Mouse (Mus musculus) layer of hippocampus, postnatal 14 days (tissue): ENCODE data around the gene Slc6a9. TPM values are rescaled to one million over a fixed set of nuclear protein-coding genes. Genes with fewer than 3 reads are reported as not detected.

Experiments used
- DNase-seq, 2 experiments: peaks; one replicate each; pipeline ENCODE4 v3.0.0; 2021 to 2022; ENCODE audit warnings: low spot score in 2 of 2, mixed read lengths in 1 of 2
- total RNA-seq, 2 experiments: library from RNA; stranded (reverse); gene quantifications; 2 replicates each; pipeline ENCODE4 v1.2.3; 2021

The Slc6a9 gene
- total RNA-seq, 2 experiments from 2014 or later, result 30.3 to 40.9 TPM

- DNase-seq, result no peak
Observed at GRCm38 (mm10) chr4:117872471-117872886, 38.2 kb downstream of the Slc6a9 start, which contains the start of gene Ccdc24. Gene Ccdc24 (minus strand): TSS chr4:117872557.

GRCm38 (mm10) chr4:117873615-117874014 is 39.3 kb downstream of the Slc6a9 start:
- no peak for DNase-seq

- DNase-seq, result no peak
Observed at GRCm38 (mm10) chr4:117878301-117878700, 44.0 kb downstream of the Slc6a9 start.

GRCm38 (mm10) chr4:117878703-117879102 is 44.4 kb downstream of the Slc6a9 start:
- DNase-seq, result no peak

- peak; percentile 62 to 71 for DNase-seq
Observed at GRCm38 (mm10) chr4:117882701-117883691, 48.7 kb downstream of the Slc6a9 start, which contains the start of gene B4galt2. Gene B4galt2 (minus strand): TSS chr4:117883487.

GRCm38 (mm10) chr4:117884146-117884545 is 49.8 kb downstream of the Slc6a9 start:
- no peak for DNase-seq

GRCm38 (mm10) chr4:117885093-117885492 is 50.8 kb downstream of the Slc6a9 start:
- no peak for DNase-seq

- no peak for DNase-seq
Observed at GRCm38 (mm10) chr4:117885994-117886393, 51.7 kb downstream of the Slc6a9 start.

- DNase-seq, result no peak
Observed at GRCm38 (mm10) chr4:117886644-117887043, 52.3 kb downstream of the Slc6a9 start.

- DNase-seq, result peak; percentile 88 to 95
Observed at GRCm38 (mm10) chr4:117887133-117887532, 52.8 kb downstream of the Slc6a9 start, which contains the start of gene Atp6v0b. Gene Atp6v0b (minus strand): TSS chr4:117887333.

- no peak for DNase-seq
Observed at GRCm38 (mm10) chr4:117887920-117888319, 53.6 kb downstream of the Slc6a9 start.

- DNase-seq, result no peak
Observed at GRCm38 (mm10) chr4:117889471-117889870, 55.2 kb downstream of the Slc6a9 start.

- DNase-seq, result no peak
Observed at GRCm38 (mm10) chr4:117890031-117890430, 55.7 kb downstream of the Slc6a9 start.

GRCm38 (mm10) chr4:117890750-117891149 is 56.4 kb downstream of the Slc6a9 start:
- DNase-seq, result no peak

GRCm38 (mm10) chr4:117891738-117892161 is 57.4 kb downstream of the Slc6a9 start, which contains the start of gene Dph2:
Gene Dph2 (minus strand): TSS chr4:117892032.
- DNase-seq, result peak; percentile 68 to 91

- no peak for DNase-seq
Observed at GRCm38 (mm10) chr4:117893376-117893775, 59.1 kb downstream of the Slc6a9 start.

- DNase-seq, result no peak
Observed at GRCm38 (mm10) chr4:117894601-117895000, 60.3 kb downstream of the Slc6a9 start.

- no peak for DNase-seq
Observed at GRCm38 (mm10) chr4:117895339-117895738, 61.0 kb downstream of the Slc6a9 start.

- no peak for DNase-seq
Observed at GRCm38 (mm10) chr4:117896031-117896430, 61.7 kb downstream of the Slc6a9 start.

- no peak for DNase-seq
Observed at GRCm38 (mm10) chr4:117898111-117898510, 63.8 kb downstream of the Slc6a9 start.

GRCm38 (mm10) chr4:117904094-117904493 is 69.8 kb downstream of the Slc6a9 start:
- DNase-seq, result no peak

- DNase-seq, result no peak
Observed at GRCm38 (mm10) chr4:117904761-117905160, 70.5 kb downstream of the Slc6a9 start.
